Mouse (Mus musculus): ENCODE results near the gene Pnmal2.
A peak's percentile ranks its signal among the peaks of the same experiment; 100 is the strongest.

Gene Pnmal2

DNA sequence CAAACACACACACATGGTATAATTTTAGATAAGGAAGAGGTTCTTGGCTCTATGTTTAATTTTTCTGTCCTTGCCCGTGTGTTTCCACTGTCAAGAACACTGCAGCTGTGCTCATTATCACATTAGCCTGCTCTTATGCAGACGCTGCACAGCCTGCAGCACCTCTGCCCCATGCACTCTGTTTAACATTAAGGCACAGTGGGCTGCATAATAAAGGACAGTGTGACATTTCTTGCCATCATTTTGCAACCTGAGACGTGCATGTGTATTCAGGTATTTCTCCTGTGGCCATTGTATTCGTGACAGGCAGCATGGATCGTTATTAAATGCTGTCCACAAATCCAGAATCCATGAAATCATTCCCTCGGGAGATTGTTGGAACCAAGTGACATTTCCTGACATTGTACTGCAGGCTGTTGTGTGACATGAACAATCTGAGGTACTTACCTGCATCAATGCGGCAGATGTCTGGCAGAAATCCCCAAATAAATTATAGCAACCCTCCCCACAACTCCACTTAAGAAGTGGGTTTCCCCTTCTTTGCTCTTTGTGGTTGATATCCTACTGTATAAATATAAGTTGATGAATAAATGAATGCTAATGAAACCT lies 43.2 kb downstream of the Pnmal2 start:
- DNase-seq, result no peak

DNA sequence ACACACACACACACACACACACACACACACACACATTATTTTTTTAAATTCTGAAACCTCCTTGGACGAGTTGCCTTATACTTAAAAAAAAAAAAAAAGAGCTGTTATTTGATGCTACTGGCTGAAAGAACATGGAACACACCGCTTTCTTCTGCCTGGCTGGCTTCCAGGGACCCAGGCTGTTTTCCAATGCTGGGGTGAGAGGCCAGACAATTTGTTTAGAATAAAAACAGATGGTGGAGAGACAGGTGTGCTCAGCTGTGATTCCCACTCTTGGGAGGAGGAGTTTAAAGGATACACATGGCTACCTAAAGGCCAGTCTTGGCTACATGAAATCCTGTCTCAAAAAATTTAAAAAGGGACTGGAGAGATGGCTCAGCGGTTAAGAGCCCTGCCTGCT lies 43.9 kb downstream of the Pnmal2 start:
- no peak for DNase-seq

DNA sequence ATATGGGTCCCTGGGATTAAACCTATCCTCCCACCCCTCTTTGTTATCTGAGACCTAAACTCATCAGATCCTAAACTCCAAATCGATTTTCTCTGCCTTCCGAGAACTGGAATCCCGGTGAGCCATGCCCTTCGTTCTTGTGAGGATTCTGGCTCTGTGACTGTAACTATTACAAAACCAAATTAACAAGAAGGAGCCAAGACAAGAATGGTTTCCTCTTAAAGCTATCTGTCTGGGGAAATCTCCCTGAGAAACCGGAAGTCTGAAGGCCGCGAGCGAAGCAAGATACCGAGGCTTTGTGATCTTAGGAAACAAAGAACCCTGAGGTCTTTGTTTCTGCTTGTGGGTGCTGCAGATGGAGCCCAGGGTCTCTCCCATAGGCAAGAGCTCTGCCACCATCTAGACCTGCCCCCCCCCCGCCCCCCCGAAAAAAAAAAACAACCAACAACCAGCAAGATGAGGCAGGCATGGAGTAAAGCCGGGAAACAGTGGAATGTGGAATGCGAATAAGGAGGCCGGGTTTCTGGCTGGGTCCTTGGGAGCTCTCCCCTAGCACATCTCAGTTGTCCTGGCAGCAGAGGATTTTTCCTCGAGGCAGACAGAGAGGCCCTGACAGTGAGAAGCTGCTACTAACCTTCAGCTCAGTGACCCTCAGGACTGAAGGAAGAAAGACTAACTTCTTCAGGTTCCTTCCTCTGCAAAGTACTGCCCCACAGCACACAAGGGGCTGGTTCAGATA lies 45.7 kb downstream of the Pnmal2 start:
- DNase-seq, result no peak

DNA sequence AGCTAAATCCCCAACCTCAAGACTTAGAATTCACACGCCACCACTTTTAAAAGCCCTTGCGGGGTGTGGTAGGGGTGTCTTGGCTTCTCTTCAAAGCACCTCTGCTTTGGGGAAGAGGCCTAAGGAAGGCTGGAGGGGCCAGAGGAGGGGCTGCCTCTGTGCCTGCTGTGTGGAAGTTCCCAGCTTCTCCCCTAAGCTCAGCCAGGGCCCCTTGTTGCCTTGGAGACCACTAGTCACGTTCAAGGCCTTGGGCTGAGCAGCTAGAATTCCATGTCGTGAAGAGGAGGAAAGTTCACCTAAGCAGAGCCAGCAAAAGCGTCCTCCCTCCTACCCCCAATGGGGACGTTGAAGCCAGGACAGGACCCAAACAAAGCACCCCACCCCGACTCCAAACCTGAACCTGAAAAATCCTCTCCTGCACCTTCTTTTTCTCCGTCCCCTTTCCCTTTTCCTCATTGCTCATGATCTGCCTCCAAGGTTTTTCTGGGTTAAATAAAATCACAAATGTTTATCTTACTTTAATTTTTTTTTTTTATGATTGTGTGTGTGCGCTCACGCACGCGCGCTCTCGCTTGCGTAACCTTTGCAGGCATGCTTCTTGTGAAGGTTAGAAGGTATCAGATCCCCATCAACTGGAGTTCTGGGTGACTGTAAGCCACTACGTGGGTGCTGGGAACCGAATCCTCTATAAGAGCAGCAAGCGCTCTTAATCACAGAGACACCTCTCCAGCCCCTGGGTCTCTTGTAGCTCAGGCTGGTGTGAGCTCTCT lies 47.4 kb downstream of the Pnmal2 start:
- DNase-seq, result no peak

DNA sequence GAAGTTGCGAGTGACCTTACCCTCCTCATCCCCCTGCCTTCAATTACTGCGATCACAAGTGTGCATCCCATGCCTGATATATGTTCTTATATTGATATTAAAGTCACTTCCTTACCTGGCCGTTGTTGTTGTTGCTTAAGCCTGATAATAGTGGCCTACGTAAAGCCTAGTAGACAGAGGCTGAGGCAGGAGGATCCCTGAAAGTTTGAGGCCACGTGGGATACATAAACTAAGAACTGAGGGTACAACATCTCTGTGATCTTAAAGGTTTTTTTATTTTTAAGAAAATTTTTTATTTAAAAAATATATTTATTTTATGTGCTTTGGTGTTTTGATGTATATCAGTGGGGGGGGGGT lies 47.9 kb downstream of the Pnmal2 start, which contains the start of gene Ccdc8:
TSS of gene Ccdc8 (plus strand) at position 258 of the 357 bp plus-strand sequence.
- no peak for DNase-seq

DNA sequence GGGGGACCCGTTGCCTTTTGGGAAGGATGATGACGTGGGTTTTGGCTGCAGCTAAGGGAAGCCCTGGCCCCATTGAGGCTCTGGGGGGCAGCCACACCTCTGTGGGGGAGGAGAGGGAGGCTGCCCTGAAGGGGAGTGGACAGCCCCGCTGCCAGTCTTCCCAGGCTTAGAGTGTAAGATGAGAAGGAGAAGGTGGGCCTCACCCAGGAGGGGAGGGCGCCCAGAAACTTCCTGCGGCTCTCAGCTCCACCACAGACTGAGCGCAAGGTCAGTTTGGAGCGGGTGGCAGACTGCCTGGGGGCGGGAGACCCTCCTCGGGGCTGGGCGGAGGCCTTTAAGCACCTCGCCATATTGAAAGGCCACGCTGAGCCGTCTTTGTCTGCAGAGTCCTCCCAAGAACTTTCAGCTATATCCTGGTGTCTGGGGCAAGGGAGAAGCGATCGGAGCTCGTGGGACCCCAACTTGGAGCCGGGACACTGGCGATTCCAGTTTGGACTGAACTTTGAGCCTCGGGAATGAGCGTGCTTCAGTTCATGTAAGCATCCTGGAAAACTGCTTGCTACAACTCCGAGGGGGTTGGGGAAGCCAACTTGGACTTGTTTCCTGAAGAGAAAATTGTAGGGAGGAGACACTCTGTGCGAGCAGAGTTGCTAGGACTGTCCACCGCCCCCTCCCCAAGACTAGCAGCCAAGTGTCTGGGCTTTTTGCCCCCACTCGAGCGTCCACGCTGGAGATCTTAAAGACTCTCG lies 49.3 kb downstream of the Pnmal2 start:
- DNase-seq, result peak; percentile 42

DNA sequence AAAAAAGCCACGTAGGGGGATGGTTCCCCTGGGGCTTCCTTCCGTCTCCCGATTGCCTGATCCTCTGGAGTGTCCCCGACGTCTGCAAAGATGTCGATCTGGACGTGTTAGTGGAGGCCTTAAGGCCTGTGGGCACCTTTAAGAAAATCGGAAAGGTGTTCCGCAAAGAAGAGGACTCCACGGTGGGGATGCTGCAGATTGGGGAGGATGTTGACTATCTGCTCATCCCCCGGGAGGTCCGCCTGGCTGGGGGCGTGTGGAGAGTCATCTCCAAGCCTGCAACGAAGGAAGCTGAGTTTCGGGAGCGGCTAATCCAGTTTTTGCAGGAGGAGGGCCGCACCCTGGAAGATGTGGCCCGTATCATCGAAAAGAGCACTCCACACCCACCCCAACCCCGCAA lies 49.9 kb downstream of the Pnmal2 start:
- DNase-seq, result no peak

DNA sequence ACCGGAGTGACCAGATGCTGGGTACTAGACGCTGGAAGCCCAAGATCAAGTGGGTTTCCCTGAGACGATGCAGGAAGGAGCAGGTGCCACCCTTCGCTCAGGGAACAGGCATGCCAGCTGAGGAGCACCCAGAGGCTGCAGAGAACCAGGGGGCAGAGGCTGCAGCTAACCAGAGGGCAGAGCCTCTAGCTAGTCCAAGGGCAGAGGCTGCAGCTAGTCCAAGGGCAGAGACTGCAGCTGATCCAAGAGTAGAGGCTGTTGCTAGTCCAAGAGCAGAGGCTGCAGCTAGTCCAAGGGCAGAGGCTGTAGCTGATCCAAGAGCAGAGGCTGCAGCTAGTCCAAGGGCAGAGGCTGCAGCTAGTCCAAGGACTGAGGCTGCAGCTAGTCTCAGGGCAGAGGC lies 50.9 kb downstream of the Pnmal2 start:
- no peak for DNase-seq

Measured in right cerebral cortex, postnatal 14 days (tissue).